Mouse (Mus musculus) brain, adult 10 weeks (tissue): ENCODE results near the gene Tmem233. TPM values are rescaled to one million over a fixed set of nuclear protein-coding genes. Genes with fewer than 3 reads are reported as not detected.

Experiments used
- polyA plus RNA-seq: library from polyadenylated mRNA; stranded (reverse); fragments of 350-450 nt; fragmentation: Illumina TruSeq; extraction: RNeasy Lipid Tissue Mini Kit (QIAGEN cat#74804); gene quantifications from one replicate; pipeline ENCODE4 v1.2.3, GENCODE M21; 2015; ENCODE audit warnings: low read depth, low replicate concordance

The Tmem233 gene
- polyA plus RNA-seq: not detected

DNA sequence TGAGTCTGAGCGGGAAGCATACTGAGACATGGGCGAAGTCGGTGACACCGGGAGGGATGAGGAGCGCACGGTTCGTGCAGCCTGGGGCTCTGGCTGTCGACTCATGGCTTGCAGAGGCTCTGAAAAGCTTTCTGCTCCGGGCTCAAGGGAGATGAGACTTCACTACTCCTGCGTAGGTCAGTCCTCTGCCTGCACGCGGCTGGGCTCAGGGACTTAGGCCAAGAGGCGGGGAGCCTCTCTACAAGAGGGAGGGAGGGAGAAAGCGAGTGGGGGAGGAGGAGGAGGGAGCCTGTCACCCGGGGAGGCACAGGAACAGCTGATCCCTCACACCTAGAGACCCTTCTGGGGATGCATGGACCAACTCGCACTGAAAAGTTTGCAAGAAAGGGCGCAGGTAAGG lies at the start of gene Tmem233:
Gene Tmem233, minus strand, starts transcription at position 164 of the 400 bp plus-strand sequence.

DNA sequence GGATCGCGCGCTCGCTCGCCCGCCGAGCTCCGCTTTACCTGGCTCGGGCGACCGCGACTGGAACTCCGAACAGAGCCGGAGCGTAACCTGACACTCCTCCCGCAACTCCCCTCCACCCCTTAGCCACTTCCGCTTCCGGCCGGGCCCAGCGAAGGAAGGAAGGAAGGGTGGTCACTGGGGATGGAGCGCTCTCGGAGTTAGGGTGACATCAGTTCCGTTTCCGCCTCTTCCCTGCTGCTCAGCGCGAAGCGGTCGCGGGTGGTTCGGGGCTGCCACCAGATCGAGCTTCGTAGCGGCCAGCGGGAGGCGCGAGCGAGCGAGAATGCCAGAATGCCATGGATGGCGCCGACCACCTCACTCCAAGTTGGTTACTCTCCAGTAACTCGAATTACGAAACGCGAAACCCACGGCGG lies 58.7 kb downstream of the Tmem233 start, which contains the start of gene Prkab1:
Gene Prkab1, minus strand, starts transcription at position 182 of the 413 bp plus-strand sequence.

Other genes starting within 250 kb of the Tmem233 start
- gene Cit, start 238.0 kb downstream of the Tmem233 start, polyA plus RNA-seq: 55.9 TPM
- gene Prkab1, start 58.7 kb downstream of the Tmem233 start, polyA plus RNA-seq: 18.2 TPM
- 0.33 TPM for gene Ccdc60, start 205.7 kb upstream of the Tmem233 start, polyA plus RNA-seq